Mouse (Mus musculus) myocyte (in vitro differentiated cells): ENCODE results near the gene Spryd7. TPM values are rescaled to one million over a fixed set of nuclear protein-coding genes. Genes with fewer than 3 reads are reported as not detected.
A peak's percentile ranks its signal among the peaks of the same experiment; 100 is the strongest.
"Not testable (repeated sequence)": the region's sequence is repeated elsewhere in the genome, so short reads cannot be mapped to it uniquely, and the experiment has no call there.

Source experiments
- H3K27me3 ChIP-seq: one replicate; pipeline ENCODE4 v1.6.1; 2011; ENCODE audit not compliant: control insufficient read depth, insufficient read depth, insufficient read length
- H3K36me3 ChIP-seq: one replicate; pipeline ENCODE4 v1.6.1; 2011; ENCODE audit not compliant: control insufficient read depth, insufficient read depth
- H3K4me2 ChIP-seq: one replicate; pipeline ENCODE4 v1.6.1; 2011; ENCODE audit warnings: low read depth, control low read depth
- H3K4me3 ChIP-seq: one replicate; pipeline ENCODE4 v1.5.1; 2011; ENCODE audit warnings: mild to moderate bottlenecking, control low read depth, moderate library complexity
- H3K79me2 ChIP-seq: one replicate; pipeline ENCODE4 v1.6.1; 2011; ENCODE audit not compliant: control insufficient read depth, insufficient read depth
- H3ac ChIP-seq: one replicate; pipeline ENCODE4 v1.6.1; 2011; ENCODE audit not compliant: control insufficient read depth, insufficient read length
- CEBPB ChIP-seq: IDR thresholded peaks from 2 replicates; pipeline ENCODE4 v1.6.1; 2011; ENCODE audit warnings: mild to moderate bottlenecking, moderate library complexity; ENCODE audit not compliant: poor library complexity, insufficient read depth, severe bottlenecking
- E2F4 ChIP-seq: IDR thresholded peaks from one replicate; pipeline ENCODE4 v1.6.1; 2011; ENCODE audit warnings: mild to moderate bottlenecking, control low read depth, moderate library complexity; ENCODE audit not compliant: insufficient read depth
- MAX ChIP-seq: IDR thresholded peaks from one replicate; pipeline ENCODE4 v1.6.1; 2011; ENCODE audit warnings: low read depth, mild to moderate bottlenecking, control low read depth
- MYOD1 ChIP-seq, 3 experiments: IDR thresholded peaks; one replicate each; pipeline ENCODE4 v1.6.1; 2011; ENCODE audit warnings: control low read depth in 2 of 3, low read depth in 2 of 3, mild to moderate bottlenecking in 2 of 3, moderate library complexity in 1 of 3; ENCODE audit not compliant: insufficient read length in 2 of 3, control insufficient read depth in 1 of 3
- MYOG ChIP-seq, 3 experiments: IDR thresholded peaks; one replicate each; pipeline ENCODE4 v1.6.1; 2011; ENCODE audit warnings: control low read depth in 2 of 3, low read depth in 2 of 3, mild to moderate bottlenecking in 2 of 3; ENCODE audit not compliant: insufficient read length in 2 of 3, control insufficient read depth in 1 of 3, insufficient read depth in 1 of 3
- POLR2A ChIP-seq: IDR thresholded peaks from one replicate; pipeline ENCODE4 v1.6.1; 2011; ENCODE audit warnings: low read depth, mild to moderate bottlenecking, control low read depth, moderate library complexity; ENCODE audit not compliant: insufficient read length
- POLR2AphosphoS2 ChIP-seq: IDR thresholded peaks from one replicate; pipeline ENCODE4 v1.6.1; 2011; ENCODE audit warnings: low read depth, control low read depth; ENCODE audit not compliant: insufficient read length
- REST ChIP-seq: IDR thresholded peaks from one replicate; pipeline ENCODE4 v1.6.1; 2011; ENCODE audit warnings: mild to moderate bottlenecking, control low read depth, moderate library complexity; ENCODE audit not compliant: insufficient read depth, insufficient read length
- SRF ChIP-seq: IDR thresholded peaks from one replicate; pipeline ENCODE4 v1.6.1; 2011; ENCODE audit warnings: low read depth; ENCODE audit not compliant: control insufficient read depth, insufficient read length
- TCF12 ChIP-seq: IDR thresholded peaks from one replicate; pipeline ENCODE4 v1.6.1; 2011; ENCODE audit warnings: mild to moderate bottlenecking, control low read depth; ENCODE audit not compliant: poor library complexity, insufficient read depth, severe bottlenecking
- TCF3 ChIP-seq: IDR thresholded peaks from one replicate; pipeline ENCODE4 v1.6.1; 2011; ENCODE audit warnings: low read depth, control low read depth; ENCODE audit not compliant: insufficient read length
- USF1 ChIP-seq: IDR thresholded peaks from one replicate; pipeline ENCODE4 v1.6.1; 2011; ENCODE audit warnings: low read depth, mild to moderate bottlenecking, control low read depth, moderate library complexity
- polyA plus RNA-seq: library from polyadenylated mRNA; unstranded; fragments of >200 nt; fragmentation: generic; extraction: Trizol; gene quantifications from one replicate; pipeline ENCODE4 v1.2.1, GENCODE M21; 2012; ENCODE audit warnings: missing spikeins

Spryd7 gene
- polyA plus RNA-seq, 1 experiment = 8.7 TPM

DNA sequence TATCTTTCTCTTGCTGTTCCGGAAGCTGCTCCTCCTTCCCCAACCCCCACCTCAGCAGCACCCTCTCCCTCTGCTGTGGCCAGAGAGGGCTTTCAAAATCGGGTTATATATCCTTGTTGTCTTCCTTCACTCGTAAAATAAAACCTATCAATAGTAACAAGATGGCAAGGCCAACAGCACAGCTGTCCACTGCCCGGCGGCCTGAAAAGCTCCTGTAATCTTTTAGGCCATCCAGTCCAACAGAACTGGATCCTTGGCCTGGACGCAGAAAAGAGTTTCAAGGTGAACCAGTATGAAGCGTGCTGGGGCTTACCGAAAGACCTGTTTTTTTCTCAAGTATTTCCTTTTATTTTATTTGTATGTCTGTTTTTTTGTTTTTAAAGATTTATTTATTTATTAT is 19.3 kb upstream of the Spryd7 start:
- no peaks in the 10 kb centered on the region for H3K36me3 ChIP-seq
- H3K79me2 ChIP-seq = no peaks in the 10 kb centered on the region
- H3K27me3 ChIP-seq = no peaks in the 10 kb centered on the region
- H3K4me3 ChIP-seq = no peak overlapping the region
- H3ac ChIP-seq = no peak overlapping the region
- H3K4me2 ChIP-seq = no peak overlapping the region
- peak in 1 of 3 experiments; percentile 65 for TF ChIP-seq MYOG (IDR thresholded peaks at IDR 0.05; ENCODE audit: control insufficient read depth in 1 of 3, insufficient read depth in 1 of 3, insufficient read length in 2 of 3, low read depth in 2 of 3)
- peak in 1 of 3 experiments; percentile 27 for TF ChIP-seq MYOD1 (IDR thresholded peaks at IDR 0.05; ENCODE audit: control insufficient read depth in 1 of 3, insufficient read length in 2 of 3, low read depth in 2 of 3)
- no peak for TF ChIP-seq TCF3
- no peak for TF ChIP-seq CEBPB

DNA sequence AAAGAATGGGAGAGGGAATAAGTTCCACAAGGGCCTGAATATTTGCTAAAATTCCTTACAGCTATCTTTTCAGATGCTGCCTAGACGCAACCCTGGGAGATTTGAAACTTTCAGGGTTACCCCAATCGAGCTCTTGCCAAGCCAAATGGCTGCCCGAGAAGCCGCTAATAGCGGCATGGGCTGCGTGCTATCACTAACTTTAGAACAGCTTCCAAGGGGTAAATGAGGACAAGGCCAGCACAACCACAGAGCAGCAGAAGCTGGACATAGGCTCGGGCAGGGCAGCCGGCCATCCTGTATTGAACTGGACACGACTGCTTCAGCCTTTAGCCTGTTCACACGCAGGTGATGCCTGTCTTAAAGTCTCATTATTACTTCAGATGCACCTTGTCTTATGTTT is 18.4 kb upstream of the Spryd7 start:
- Histone ChIP-seq H3K4me2 (peak overlapping the region; percentile 4), H3K4me3 (no peak overlapping the region), H3K36me3 (no peaks in the 10 kb centered on the region), H3K27me3 (no peaks in the 10 kb centered on the region), H3K79me2 (no peaks in the 10 kb centered on the region), H3ac (no peak overlapping the region)
- TF ChIP-seq USF1 (no peak), E2F4 (no peak), TCF3 (no peak), TCF12 (no peak), POLR2A (no peak), REST (no peak), MYOD1 (IDR thresholded peaks at IDR 0.05; ENCODE audit: control insufficient read depth in 1 of 3, insufficient read length in 2 of 3, low read depth in 2 of 3) (no peak), CEBPB (no peak), MAX (no peak), POLR2AphosphoS2 (no peak), SRF (no peak), MYOG (IDR thresholded peaks at IDR 0.05; ENCODE audit: control insufficient read depth in 1 of 3, insufficient read depth in 1 of 3, insufficient read length in 2 of 3, low read depth in 2 of 3) (no peak)

DNA sequence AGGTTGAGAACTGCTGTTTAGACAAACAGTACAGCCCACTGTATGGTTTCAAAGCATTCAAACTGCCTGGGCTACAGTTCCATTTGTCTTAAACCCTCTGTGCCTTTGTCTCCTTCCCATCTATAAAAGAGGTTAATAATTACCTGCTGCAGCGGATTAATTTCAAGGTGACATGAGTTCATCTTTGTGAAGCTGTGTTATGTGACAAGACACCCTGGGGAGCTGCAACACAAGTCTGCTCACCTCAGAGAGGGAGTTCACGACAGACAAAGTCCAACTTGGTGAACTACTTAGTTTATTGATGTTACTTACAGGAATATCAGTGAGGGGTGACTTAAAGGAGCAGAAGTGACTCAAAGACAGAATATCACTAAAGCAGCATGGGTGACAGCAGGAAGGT is 15.4 kb upstream of the Spryd7 start:
- TF ChIP-seq CEBPB (no peak), USF1 (no peak), POLR2A (no peak), TCF12 (no peak), REST (no peak), MAX (no peak), MYOG (IDR thresholded peaks at IDR 0.05; ENCODE audit: control insufficient read depth in 1 of 3, insufficient read depth in 1 of 3, insufficient read length in 2 of 3, low read depth in 2 of 3) (no peak), E2F4 (no peak)
- H3K79me2 ChIP-seq = no peaks in the 10 kb centered on the region
- no peak overlapping the region for H3ac ChIP-seq
- no peak overlapping the region for H3K4me2 ChIP-seq
- H3K36me3 ChIP-seq = no peaks in the 10 kb centered on the region
- no peak overlapping the region for H3K4me3 ChIP-seq
- no peaks in the 10 kb centered on the region for H3K27me3 ChIP-seq

DNA sequence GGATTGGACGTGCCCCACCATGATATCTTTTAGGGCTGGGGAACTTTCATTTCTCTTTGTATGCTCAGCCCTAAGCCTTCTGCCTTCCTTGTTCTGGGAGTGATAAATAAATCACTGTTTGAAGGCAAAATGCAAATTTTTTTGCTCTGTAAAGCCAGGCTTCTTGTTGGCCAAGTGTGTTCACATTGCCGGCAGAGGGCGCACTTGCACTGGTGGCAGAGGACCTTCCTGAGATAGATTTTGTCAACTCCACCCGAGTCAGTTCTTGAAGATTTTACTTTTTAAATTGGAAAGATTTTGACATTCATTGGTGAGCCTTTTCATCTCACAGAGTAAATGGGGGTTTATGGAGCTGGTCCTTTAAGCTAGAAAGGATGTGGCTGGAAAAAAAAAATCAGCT is 14.7 kb upstream of the Spryd7 start:
- no peaks in the 10 kb centered on the region for H3K79me2 ChIP-seq
- H3K36me3 ChIP-seq = no peaks in the 10 kb centered on the region
- H3K27me3 ChIP-seq = no peaks in the 10 kb centered on the region
- TF ChIP-seq MAX (no peak), REST (no peak), POLR2AphosphoS2 (no peak), MYOD1 (IDR thresholded peaks at IDR 0.05; ENCODE audit: control insufficient read depth in 1 of 3, insufficient read length in 2 of 3, low read depth in 2 of 3) (no peak), TCF3 (no peak), MYOG (IDR thresholded peaks at IDR 0.05; ENCODE audit: control insufficient read depth in 1 of 3, insufficient read depth in 1 of 3, insufficient read length in 2 of 3, low read depth in 2 of 3) (no peak), USF1 (no peak), SRF (no peak), E2F4 (no peak), CEBPB (no peak), POLR2A (no peak), TCF12 (no peak)
- H3K4me3 ChIP-seq = no peak overlapping the region
- H3ac ChIP-seq = no peak overlapping the region
- H3K4me2 ChIP-seq = peak overlapping the region; percentile 30

DNA sequence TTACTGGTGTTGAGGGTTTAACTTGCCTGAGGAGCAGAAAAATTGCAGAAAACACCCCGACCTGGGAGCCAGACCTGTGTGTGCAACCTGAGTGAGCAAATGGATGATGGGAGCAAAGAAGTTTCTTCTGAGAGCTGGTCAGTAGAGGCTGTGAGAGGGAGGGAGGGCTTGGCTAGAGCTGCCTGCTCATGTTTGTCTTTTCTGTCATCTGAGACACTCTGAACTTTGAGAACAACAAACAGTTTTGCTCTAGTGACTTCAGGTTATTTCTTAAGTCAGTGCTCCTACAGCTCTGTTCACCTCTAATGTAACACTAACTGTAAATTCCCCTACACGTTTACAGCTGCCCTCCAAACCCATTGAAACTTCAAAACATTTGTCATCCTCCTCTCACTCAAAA is 12.7 kb upstream of the Spryd7 start:
- Histone ChIP-seq H3K4me3 (no peak overlapping the region), H3K79me2 (no peaks in the 10 kb centered on the region)
- no peak for TF ChIP-seq POLR2A
- no peak for TF ChIP-seq CEBPB
- no peak for TF ChIP-seq USF1
- TF ChIP-seq MAX = no peak
- no peak for TF ChIP-seq POLR2AphosphoS2
- no peak for TF ChIP-seq TCF12
- TF ChIP-seq REST = no peak
- no peak for TF ChIP-seq MYOD1 (IDR thresholded peaks at IDR 0.05; ENCODE audit: control insufficient read depth in 1 of 3, insufficient read length in 2 of 3, low read depth in 2 of 3)
- no peak for TF ChIP-seq MYOG (IDR thresholded peaks at IDR 0.05; ENCODE audit: control insufficient read depth in 1 of 3, insufficient read depth in 1 of 3, insufficient read length in 2 of 3, low read depth in 2 of 3)
- no peak for TF ChIP-seq SRF
- TF ChIP-seq E2F4 = no peak
- TF ChIP-seq TCF3 = no peak

DNA sequence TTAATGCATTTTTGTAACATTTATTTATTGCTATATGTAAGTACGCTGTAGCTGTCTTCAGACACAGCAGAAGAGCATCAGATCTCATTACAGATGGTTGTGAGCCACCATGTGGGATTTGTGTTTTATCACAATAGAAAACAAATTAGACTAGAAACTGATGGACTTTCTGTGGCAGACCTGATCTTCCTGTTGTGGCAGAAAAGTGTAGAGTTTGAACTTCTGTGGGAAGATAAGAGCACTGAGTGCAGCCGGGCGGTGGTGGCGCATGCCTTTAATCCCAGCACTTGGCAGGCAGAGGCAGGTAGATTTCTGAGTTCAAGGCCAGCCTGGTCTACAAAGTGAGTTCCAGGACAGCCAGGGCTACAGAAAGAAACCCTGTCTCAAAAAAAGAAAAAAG is 9.5 kb upstream of the Spryd7 start:
- H3ac ChIP-seq, H3K4me2 ChIP-seq, H3K79me2 ChIP-seq, H3K27me3 ChIP-seq, H3K36me3 ChIP-seq, H3K4me3 ChIP-seq: not testable (repeated sequence)

More for the DNA sequence above, 12.7 kb upstream of the Spryd7 start:
- H3ac ChIP-seq = no peak overlapping the region
- H3K36me3 ChIP-seq = no peaks in the 10 kb centered on the region
- no peak overlapping the region for H3K4me2 ChIP-seq
- no peaks in the 10 kb centered on the region for H3K27me3 ChIP-seq
